Mouse (Mus musculus): Measurements from ENCODE around the gene D430041D05Rik. TPM values are rescaled to one million over a fixed set of nuclear protein-coding genes. Genes with fewer than 3 reads are reported as not detected.

D430041D05Rik gene
- polyA plus RNA-seq, 1 experiment from 2014 or later, result 5.7 TPM

DNA sequence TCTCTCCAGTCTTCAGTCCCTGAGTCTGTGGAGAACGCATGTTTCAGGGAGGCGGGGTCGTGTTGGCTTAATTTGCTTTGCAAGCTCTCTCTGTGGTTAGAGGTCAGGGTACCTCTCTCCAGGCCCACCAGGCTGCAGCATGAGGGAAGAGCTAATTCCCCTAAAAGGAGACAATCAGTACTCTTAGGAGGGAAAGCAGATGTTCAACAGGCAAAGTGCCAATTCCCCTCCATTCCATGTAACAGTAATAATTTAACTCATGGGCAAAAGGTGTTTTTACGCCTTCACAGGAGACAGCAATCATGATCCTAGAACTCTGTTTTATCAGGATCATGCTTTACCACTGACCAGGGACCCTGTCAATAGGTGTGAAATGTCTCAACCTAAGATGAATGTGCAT is 103.7 kb downstream of the D430041D05Rik start:
- H3K4me3 ChIP-seq, result no peak overlapping the region
- H3K27ac ChIP-seq (replicated peaks), result no peak overlapping the region
- no peaks in the 10 kb centered on the region for H3K9me3 ChIP-seq
- ATAC-seq (ENCODE audit: low read depth), result no peak
- H3K4me1 ChIP-seq (replicated peaks), result peaks cover 7% of the 10 kb centered on the region
- WGBS, result 76% methylated on average over 4 of the region's 4 CpGs
- no peak overlapping the region for H3K4me2 ChIP-seq
- no peak overlapping the region for H3K9ac ChIP-seq
- H3K36me3 ChIP-seq, result no peaks in the 10 kb centered on the region
- no peaks in the 10 kb centered on the region for H3K27me3 ChIP-seq

- no peak overlapping the region for H3K4me3 ChIP-seq
- no peaks in the 10 kb centered on the region for H3K9me3 ChIP-seq
- H3K36me3 ChIP-seq, result no peaks in the 10 kb centered on the region
- no peak overlapping the region for H3K9ac ChIP-seq
- H3K27me3 ChIP-seq, result no peaks in the 10 kb centered on the region
- H3K27ac ChIP-seq (replicated peaks), result no peak overlapping the region
- no peak overlapping the region for H3K4me2 ChIP-seq
- ATAC-seq (ENCODE audit: low read depth), result no peak
- H3K4me1 ChIP-seq (replicated peaks), result peaks cover 7% of the 10 kb centered on the region
- WGBS, result 87% methylated on average over 5 of the region's 5 CpGs
Measured at GRCm38 (mm10) chr2:104305722-104306121, 105.1 kb downstream of the D430041D05Rik start.

DNA sequence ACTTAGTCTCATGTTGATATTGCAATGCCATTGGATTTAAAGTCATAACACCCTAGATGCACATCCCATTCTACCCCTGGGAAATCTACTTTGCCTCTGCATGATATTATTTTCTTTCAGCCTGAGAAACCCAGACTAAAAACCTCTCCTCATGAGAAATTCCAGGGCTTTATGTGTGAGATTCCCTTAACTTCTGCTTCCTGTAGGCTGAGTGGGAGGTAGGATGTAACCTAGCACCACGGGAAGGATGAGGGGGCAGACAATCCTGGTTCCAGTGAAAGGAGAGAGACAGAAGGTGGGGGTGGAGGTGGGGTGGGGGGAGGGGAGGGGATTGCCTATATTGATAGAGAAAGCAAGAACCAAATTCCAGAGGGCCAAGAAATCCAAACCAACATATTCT is 110.9 kb downstream of the D430041D05Rik start:
- Histone ChIP-seq H3K27me3 (no peaks in the 10 kb centered on the region), H3K4me2 (no peak overlapping the region), H3K27ac (replicated peaks) (no peak overlapping the region), H3K4me1 (replicated peaks) (peaks cover 6% of the 10 kb centered on the region; the same call in 1 of the 2 replicates), H3K9me3 (no peaks in the 10 kb centered on the region), H3K9ac (no peak overlapping the region), H3K36me3 (no peaks in the 10 kb centered on the region), H3K4me3 (no peak overlapping the region)
- ATAC-seq (ENCODE audit: low read depth), result no peak
- 60% methylated on average over 1 of the region's 1 CpGs for WGBS

DNA sequence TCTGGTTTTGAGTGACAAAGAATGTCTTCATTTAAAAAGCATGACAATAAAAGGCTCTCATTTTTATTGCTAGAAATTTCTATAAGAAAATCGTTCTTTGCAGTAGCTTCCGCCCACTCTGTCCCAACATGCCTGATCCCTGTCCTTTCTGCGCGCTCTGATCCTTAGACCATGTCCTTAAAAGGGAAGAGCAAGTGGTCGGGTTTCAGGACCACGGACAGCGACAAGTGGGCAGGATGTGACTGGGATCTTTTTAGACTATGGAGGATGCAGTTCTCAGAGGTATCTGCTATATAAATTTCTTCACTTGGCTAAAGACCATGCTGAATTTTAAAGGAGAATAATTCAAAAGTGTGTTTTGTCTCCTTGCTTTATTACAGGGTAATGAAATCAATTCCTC is 111.7 kb downstream of the D430041D05Rik start:
- no peaks in the 10 kb centered on the region for H3K36me3 ChIP-seq
- H3K27ac ChIP-seq (replicated peaks), result no peak overlapping the region
- WGBS, result 22% methylated on average over 7 of the region's 7 CpGs
- H3K9me3 ChIP-seq, result no peaks in the 10 kb centered on the region
- no peak overlapping the region for H3K4me2 ChIP-seq
- no peak for ATAC-seq (ENCODE audit: low read depth)
- H3K4me3 ChIP-seq, result no peak overlapping the region
- H3K27me3 ChIP-seq, result no peaks in the 10 kb centered on the region
- peaks cover 6% of the 10 kb centered on the region; the same call in 1 of the 2 replicates for H3K4me1 ChIP-seq (replicated peaks)
- no peak overlapping the region for H3K9ac ChIP-seq

DNA sequence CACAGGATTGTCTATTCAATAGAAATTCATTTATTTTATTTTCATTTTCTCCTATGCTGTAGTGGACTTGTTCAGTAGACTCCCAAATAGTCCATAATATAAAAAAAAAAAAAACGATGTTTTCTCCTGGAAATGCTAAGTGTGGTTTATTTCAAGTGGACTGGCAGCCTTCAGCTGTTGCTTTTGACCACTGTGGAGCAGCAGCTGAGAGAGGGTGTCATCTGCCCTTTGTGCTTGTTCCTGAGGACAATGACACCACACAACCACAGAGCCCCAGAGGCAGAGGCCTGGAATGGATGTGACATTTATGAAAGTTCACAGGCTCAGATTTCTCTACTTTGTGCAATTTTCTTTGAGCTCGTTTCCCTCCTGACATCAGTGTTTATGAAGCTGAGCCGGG is 124.0 kb downstream of the D430041D05Rik start:
- 80% methylated on average over 3 of the region's 3 CpGs for WGBS

GRCm38 (mm10) chr2:104283401-104283955 is 127.3 kb downstream of the D430041D05Rik start:
- H3K9ac ChIP-seq, result no peak overlapping the region
- no peak overlapping the region for H3K4me3 ChIP-seq
- H3K4me1 ChIP-seq (replicated peaks), result no peaks in the 10 kb centered on the region
- H3K4me2 ChIP-seq, result no peak overlapping the region
- H3K27ac ChIP-seq (replicated peaks), result no peak overlapping the region
- H3K9me3 ChIP-seq, result no peaks in the 10 kb centered on the region
- no peak for ATAC-seq (ENCODE audit: low read depth)
- whole genome bisulfite sequencing, result 82% methylated on average over 8 of the region's 8 CpGs
- no peaks in the 10 kb centered on the region for H3K36me3 ChIP-seq
- H3K27me3 ChIP-seq, result no peaks in the 10 kb centered on the region

More for the DNA sequence above, 124.0 kb downstream of the D430041D05Rik start:
- no peaks in the 10 kb centered on the region for H3K27me3 ChIP-seq
- H3K36me3 ChIP-seq, result no peaks in the 10 kb centered on the region
- H3K9me3 ChIP-seq, result no peaks in the 10 kb centered on the region
- peaks cover 12% of the 10 kb centered on the region; the same call in 1 of the 2 replicates for H3K4me1 ChIP-seq (replicated peaks)
- H3K4me2 ChIP-seq, result no peak overlapping the region
- no peak overlapping the region for H3K9ac ChIP-seq
- H3K4me3 ChIP-seq, result no peak overlapping the region
- H3K27ac ChIP-seq (replicated peaks), result no peak overlapping the region
- ATAC-seq (ENCODE audit: low read depth), result no peak

GRCm38 (mm10) chr2:104282835-104283234 is 128.0 kb downstream of the D430041D05Rik start:
- WGBS, result 91% methylated on average over 2 of the region's 2 CpGs
- no peak for ATAC-seq (ENCODE audit: low read depth)

DNA sequence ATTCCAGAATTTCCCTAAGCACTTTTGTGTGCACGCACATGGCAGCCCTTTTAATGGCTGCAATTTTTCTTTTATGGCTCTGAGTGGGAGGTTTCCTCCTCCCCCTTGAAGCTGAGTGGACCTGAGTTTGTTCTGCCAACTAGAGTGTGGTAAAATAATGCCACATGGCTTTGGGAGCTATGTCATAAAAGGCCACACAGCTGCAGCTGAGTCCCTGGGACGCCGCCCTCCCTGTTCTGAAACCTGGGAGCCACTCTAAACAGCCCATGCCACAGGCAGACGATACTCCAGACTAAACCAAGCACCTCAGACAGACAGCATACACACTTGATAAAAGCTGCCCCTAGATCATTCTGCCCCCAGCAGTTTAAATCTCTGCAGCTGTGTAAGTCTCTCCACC is 143.8 kb downstream of the D430041D05Rik start:
- H3K4me2 ChIP-seq, result no peak overlapping the region
- no peaks in the 10 kb centered on the region for H3K9me3 ChIP-seq
- H3K4me1 ChIP-seq (replicated peaks), result peaks cover 21% of the 10 kb centered on the region
- H3K9ac ChIP-seq, result no peak overlapping the region
- peak overlapping the region; percentile 65 for H3K27ac ChIP-seq (replicated peaks)
- no peaks in the 10 kb centered on the region for H3K36me3 ChIP-seq
- peak; percentile 70 for ATAC-seq (ENCODE audit: low read depth)
- H3K27me3 ChIP-seq, result no peaks in the 10 kb centered on the region
- 9% methylated on average over 4 of the region's 4 CpGs for WGBS
- no peak overlapping the region for H3K4me3 ChIP-seq

More at GRCm38 (mm10) chr2:104282835-104283234, 128.0 kb downstream of the D430041D05Rik start:
- no peak overlapping the region for H3K4me3 ChIP-seq
- H3K27me3 ChIP-seq, result no peaks in the 10 kb centered on the region
- H3K9ac ChIP-seq, result no peak overlapping the region
- H3K27ac ChIP-seq (replicated peaks), result no peak overlapping the region
- H3K9me3 ChIP-seq, result no peaks in the 10 kb centered on the region
- H3K4me2 ChIP-seq, result no peak overlapping the region
- H3K36me3 ChIP-seq, result no peaks in the 10 kb centered on the region
- no peaks in the 10 kb centered on the region for H3K4me1 ChIP-seq (replicated peaks)

- 85% methylated on average over 4 of the region's 4 CpGs for WGBS
- Histone ChIP-seq H3K27me3 (no peaks in the 10 kb centered on the region; the same call in 1 of the 2 replicates), H3K9me3 (no peaks in the 10 kb centered on the region)
Measured at GRCm38 (mm10) chr2:104261741-104262067, 149.1 kb downstream of the D430041D05Rik start.

DNA sequence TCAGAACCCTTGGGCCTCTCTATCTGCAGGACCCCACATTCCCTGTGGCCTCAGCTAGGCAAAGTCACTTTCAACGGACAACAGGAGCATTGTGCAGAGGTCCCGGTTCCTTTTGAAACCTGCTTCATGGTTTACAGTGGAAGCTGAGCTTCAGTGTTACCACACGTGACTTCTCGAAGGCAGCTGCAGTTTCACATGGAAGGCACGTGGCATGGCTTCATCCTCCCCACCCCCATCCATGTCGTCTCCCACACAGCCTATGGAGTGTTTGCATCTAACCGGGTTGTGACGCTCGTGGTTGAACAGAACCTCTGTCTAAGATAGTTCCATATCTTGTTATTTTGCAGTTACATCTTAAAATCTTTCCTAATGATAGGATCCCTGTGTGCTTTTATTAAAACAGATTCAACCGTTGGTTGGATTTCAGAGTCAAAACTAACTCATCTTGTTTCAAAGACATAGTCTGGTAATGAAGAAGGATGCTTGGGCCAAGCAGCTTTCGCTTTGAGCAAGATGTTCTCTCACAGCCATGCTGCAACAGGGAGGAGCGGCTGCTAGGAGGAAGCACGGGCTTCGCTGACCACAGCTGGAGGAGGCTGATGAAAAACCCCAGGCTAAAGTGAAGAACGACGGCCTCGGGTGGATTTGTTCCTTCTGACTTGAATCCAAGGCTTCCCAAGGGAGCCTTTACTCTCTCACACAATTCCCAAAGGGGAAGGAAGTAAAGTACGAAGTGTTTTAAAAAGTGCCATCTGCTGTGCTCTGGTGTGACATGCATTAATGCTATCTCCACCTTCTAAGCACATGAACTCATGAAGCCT is 149.7 kb downstream of the D430041D05Rik start:
- no peak overlapping the region for H3K9ac ChIP-seq
- ATAC-seq (ENCODE audit: low read depth), result no peak
- 66% methylated on average over 18 of the region's 18 CpGs for WGBS
- no peak overlapping the region for H3K4me2 ChIP-seq
- H3K4me3 ChIP-seq, result no peak overlapping the region
- peaks cover 18% of the 10 kb centered on the region; the same call in 1 of the 2 replicates for H3K4me1 ChIP-seq (replicated peaks)
- H3K36me3 ChIP-seq, result no peaks in the 10 kb centered on the region
- H3K27ac ChIP-seq (replicated peaks), result no peak overlapping the region
- H3K27me3 ChIP-seq, result no peaks in the 10 kb centered on the region; the same call in 1 of the 2 replicates
- H3K9me3 ChIP-seq, result no peaks in the 10 kb centered on the region

More at GRCm38 (mm10) chr2:104261741-104262067, 149.1 kb downstream of the D430041D05Rik start:
- H3K27ac ChIP-seq (replicated peaks), result no peak overlapping the region
- no peak overlapping the region for H3K4me2 ChIP-seq
- no peak overlapping the region for H3K9ac ChIP-seq
- peaks cover 23% of the 10 kb centered on the region; the same call in 1 of the 2 replicates for H3K4me1 ChIP-seq (replicated peaks)
- H3K4me3 ChIP-seq, result no peak overlapping the region
- no peak for ATAC-seq (ENCODE audit: low read depth)
- no peaks in the 10 kb centered on the region for H3K36me3 ChIP-seq

DNA sequence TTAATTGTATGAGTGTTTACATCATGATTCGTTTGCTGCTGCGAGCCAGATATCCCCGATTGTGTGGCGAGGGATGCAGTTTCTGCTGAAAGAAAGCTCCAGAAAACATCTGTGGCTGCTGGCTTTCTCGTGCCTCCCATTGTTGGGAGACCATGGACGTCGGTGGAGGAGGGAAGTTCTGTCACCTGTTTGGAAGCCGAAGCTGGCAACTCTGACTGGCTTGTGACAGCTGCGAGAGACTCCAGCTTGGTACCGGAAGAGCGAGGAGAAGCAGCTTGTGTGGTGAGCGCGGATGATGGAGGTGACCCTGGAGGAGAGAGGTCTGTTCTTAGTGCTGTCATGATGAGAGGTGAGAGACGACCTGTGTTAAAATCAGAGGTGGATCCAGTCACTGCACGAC is 154.2 kb downstream of the D430041D05Rik start:
- peaks cover 3% of the 10 kb centered on the region; the same call in 1 of the 2 replicates for H3K27me3 ChIP-seq
- H3K27ac ChIP-seq (replicated peaks), result no peak overlapping the region
- H3K4me1 ChIP-seq (replicated peaks), result peaks cover 30% of the 10 kb centered on the region
- H3K9ac ChIP-seq, result no peak overlapping the region
- H3K9me3 ChIP-seq, result no peaks in the 10 kb centered on the region
- ATAC-seq (ENCODE audit: low read depth), result no peak
- H3K4me3 ChIP-seq, result no peak overlapping the region
- no peak overlapping the region for H3K4me2 ChIP-seq
- H3K36me3 ChIP-seq, result 0 out of 2 replicates have a peak, but pooled peaks cover 4% of the 10 kb centered on the region
- 86% methylated on average over 15 of the region's 15 CpGs for WGBS

GRCm38 (mm10) chr2:104254944-104255343 is 155.9 kb downstream of the D430041D05Rik start:
- H3K4me1 ChIP-seq (replicated peaks), result peaks cover 24% of the 10 kb centered on the region
- H3K4me2 ChIP-seq, result no peak overlapping the region
- H3K27me3 ChIP-seq, result peaks cover 3% of the 10 kb centered on the region; the same call in 1 of the 2 replicates
- 0 out of 2 replicates have a peak, but pooled peaks cover 4% of the 10 kb centered on the region for H3K36me3 ChIP-seq
- H3K9me3 ChIP-seq, result no peaks in the 10 kb centered on the region
- WGBS, result 90% methylated on average over 9 of the region's 9 CpGs
- ATAC-seq (ENCODE audit: low read depth), result no peak
- no peak overlapping the region for H3K27ac ChIP-seq (replicated peaks)
- H3K9ac ChIP-seq, result no peak overlapping the region
- no peak overlapping the region for H3K4me3 ChIP-seq

All from neural tube, embryonic 13.5 days (tissue).